Mouse (Mus musculus) gastrocnemius, adult 2 months (tissue): ENCODE measurements around the gene Spop. TPM values are rescaled to one million over a fixed set of nuclear protein-coding genes. Genes with fewer than 3 reads are reported as not detected.

Source experiments
- DNase-seq: peaks from one replicate; pipeline ENCODE4 v3.0.0; 2022
- H3K27ac ChIP-seq: fragments of 200-600 bp; 2 replicates; pipeline ENCODE4 v1.8.1; 2022; ENCODE audit warnings: mild to moderate bottlenecking
- H3K4me3 ChIP-seq: fragments of 200-600 bp; 2 replicates; pipeline ENCODE4 v1.8.1; 2022; ENCODE audit warnings: mild to moderate bottlenecking, moderate library complexity
- CTCF ChIP-seq: fragments of 200-600 bp; IDR thresholded peaks from 2 replicates; pipeline ENCODE4 v1.8.1; 2022; ENCODE audit warnings: antibody characterized with exemption, mild to moderate bottlenecking, moderate library complexity
- intact Hi-C: fragments of 180-260 bp; cut with DNase I; formaldehyde crosslinking; loops from one replicate; pipeline ENCODE4 v1.15.1; 2025
- total RNA-seq, 2 experiments: library from RNA; stranded (reverse); gene quantifications; 2 replicates each; pipeline ENCODE4 v1.2.3; 2021

The Spop gene
- total RNA-seq, 2 experiments from 2014 or later: 190 to 208 TPM

DNA sequence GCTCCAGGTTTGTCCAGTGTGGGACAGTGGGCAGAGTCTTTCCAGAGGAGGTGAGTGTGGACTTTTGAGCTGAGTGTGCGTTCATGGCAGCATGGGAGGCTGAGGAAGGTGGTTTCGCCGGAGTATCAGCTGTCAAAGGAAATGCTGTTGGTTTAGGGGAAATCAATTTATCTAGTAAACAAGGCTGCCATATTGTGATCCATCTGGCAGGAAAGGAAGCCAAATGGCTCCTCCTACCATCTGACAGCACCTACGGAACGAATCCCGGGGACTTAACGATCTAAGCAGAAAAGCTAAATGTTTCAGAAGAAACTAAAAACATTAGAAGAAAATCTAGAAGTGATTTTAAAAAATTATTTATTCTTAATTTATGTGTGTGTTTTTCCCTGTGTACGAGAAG, 113.4 kb downstream of the Spop start:
- intact Hi-C loops: no loop called here
- TF ChIP-seq CTCF: no peak
- no peak overlapping the region for H3K4me3 ChIP-seq

GRCm38 (mm10) chr11:95528231-95528630, 114.4 kb downstream of the Spop start:
- TF ChIP-seq CTCF: no peak
- Histone ChIP-seq H3K4me3 (no peak overlapping the region), H3K27ac (no peak overlapping the region)
- DNase-seq: no peak
- intact Hi-C loops: no loop called here

More for the DNA sequence above, 113.4 kb downstream of the Spop start:
- H3K27ac ChIP-seq: no peak overlapping the region
- no peak for DNase-seq

GRCm38 (mm10) chr11:95532353-95533072, 118.6 kb downstream of the Spop start:
- TF ChIP-seq CTCF: no peak
- intact Hi-C loops: loop anchor here (1.0 kb wide), 2 partner anchors 54 to 117 kb away; no protein-coding TSS in a partner anchor
- H3K27ac ChIP-seq: no peak overlapping the region

DNA sequence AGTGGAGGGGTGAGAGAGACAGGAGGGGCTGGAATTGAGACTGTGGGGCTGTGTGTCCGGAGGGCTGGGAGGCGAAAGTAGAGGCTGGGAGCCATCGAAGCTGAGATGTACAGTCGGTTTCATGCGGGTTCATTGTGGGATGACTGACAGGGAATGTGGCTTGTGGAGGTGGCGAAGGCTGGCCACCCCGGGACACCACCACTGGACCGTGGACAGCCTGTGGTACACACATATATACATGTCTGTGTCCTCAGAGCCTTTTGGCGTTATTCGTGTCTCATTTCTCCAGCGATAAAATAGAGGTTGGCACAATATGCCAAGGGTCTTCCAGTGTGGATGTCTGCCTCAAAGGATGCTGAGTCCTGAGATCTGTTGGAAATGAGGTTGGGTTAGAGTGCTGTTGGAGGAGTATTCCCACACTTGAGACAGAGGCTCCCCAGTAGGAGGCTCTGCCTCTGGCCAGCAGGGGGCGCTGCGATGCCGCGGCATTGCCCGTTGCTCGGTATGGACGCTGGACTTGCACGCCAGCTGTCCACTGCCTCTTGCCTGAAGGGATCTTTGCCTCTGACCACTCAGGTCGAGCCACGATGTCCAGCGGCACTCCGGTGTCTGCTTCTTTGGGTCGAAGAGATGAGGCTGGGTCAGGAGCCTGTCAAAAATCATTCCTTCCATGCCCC, 119.7 kb downstream of the Spop start:
- DNase-seq: peak; percentile 95
- TF ChIP-seq CTCF: 0 out of 2 replicates have a peak, but pooled peaks have one; percentile 99
- intact Hi-C loops: loop anchor here (1.0 kb wide), 2 partner anchors 53 to 116 kb away; no protein-coding TSS in a partner anchor
- H3K4me3 ChIP-seq: no peak overlapping the region
- no peak overlapping the region for H3K27ac ChIP-seq

More at GRCm38 (mm10) chr11:95532353-95533072, 118.6 kb downstream of the Spop start:
- H3K4me3 ChIP-seq: no peak overlapping the region
- DNase-seq: no peak

- no peak for TF ChIP-seq CTCF
- no peak overlapping the region for H3K4me3 ChIP-seq
- no peak overlapping the region for H3K27ac ChIP-seq
- DNase-seq: no peak
- intact Hi-C loops: loop anchor here (5.0 kb wide), 1 partner anchor 214 kb away; no protein-coding TSS in a partner anchor
Observed at GRCm38 (mm10) chr11:95538378-95539104, 124.7 kb downstream of the Spop start.

GRCm38 (mm10) chr11:95540637-95541385, 126.9 kb downstream of the Spop start:
- no peak overlapping the region for H3K4me3 ChIP-seq
- DNase-seq: no peak
- no peak for TF ChIP-seq CTCF
- H3K27ac ChIP-seq: no peak overlapping the region
- intact Hi-C loops: no loop called here

Other genes with a start within 250 kb of the Spop start
- not detected for gene Tac4, start 152.6 kb upstream of the Spop start, total RNA-seq
- gene Kat7, start 103.8 kb upstream of the Spop start, total RNA-seq: 10 to 100 TPM; 21.5 to 23.9 TPM
- 1 to 10 TPM; 1.5 to 2.1 TPM for gene Fam117a, start 77.1 kb upstream of the Spop start, total RNA-seq
- gene Slc35b1, start 29.4 kb upstream of the Spop start, total RNA-seq: 10 to 100 TPM; 42.4 to 49.5 TPM
- under 1 TPM; 0.20 to 0.23 TPM for gene Nxph3, start 100.5 kb downstream of the Spop start, total RNA-seq
- under 1 TPM; 0.13 to 0.31 TPM for gene Ngfr, start 173.7 kb downstream of the Spop start, total RNA-seq